Mouse (Mus musculus) olfactory bulb, adult 2 months (tissue): ENCODE results near the gene Slc39a1.

Source experiments
- CTCF ChIP-seq: fragments of 200-500 bp; IDR thresholded peaks from 2 replicates; pipeline ENCODE4 v1.5.1; 2012; ENCODE audit warnings: low read depth, mild to moderate bottlenecking, low read length, moderate library complexity; ENCODE audit not compliant: insufficient read depth
- POLR2A ChIP-seq: fragments of 200-500 bp; IDR thresholded peaks from 2 replicates; pipeline ENCODE4 v1.6.1; 2012; ENCODE audit warnings: mild to moderate bottlenecking, low read depth, low read length, moderate library complexity; ENCODE audit not compliant: insufficient read depth

- no peak for TF ChIP-seq CTCF
- TF ChIP-seq POLR2A = no peak
Measured at GRCm38 (mm10) chr3:90273855-90274254, 25.9 kb downstream of the Slc39a1 start.
